Mouse (Mus musculus): Measurements from ENCODE around the gene Kmo.

DNA sequence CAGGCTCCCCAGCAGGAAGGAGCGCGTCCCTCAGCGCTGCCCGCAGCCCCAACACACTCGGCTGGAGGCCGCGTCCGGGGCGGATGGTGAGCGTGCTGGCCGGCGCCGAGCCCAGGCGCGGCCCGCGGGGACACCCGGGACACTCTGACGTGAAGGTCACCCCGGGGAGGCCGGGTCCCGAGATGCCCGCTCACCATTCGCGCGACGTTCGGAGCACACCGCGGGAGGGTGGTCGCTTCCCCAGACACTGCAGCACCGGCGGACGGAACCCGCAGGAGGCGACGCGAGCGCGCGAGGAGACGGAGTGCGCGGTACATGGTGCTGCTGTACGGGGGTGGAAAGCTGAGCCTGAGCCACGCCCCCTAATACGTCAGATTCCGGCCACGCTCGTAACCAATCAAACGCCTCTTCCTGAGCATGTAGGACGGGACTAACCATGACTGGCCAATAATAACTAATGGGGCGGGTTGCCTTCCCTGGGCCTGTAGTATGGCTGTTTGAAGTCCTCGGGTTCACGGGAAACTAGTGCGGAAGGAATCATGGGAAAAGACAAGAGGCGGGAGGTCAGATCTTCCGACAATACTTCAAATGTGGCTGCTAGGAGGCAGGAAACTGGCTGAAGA, 5.2 kb downstream of the Kmo start, which contains the start of gene Fh1:
- TF ChIP-seq CTCF (IDR thresholded peaks at IDR 0.05; ENCODE audit: control insufficient read depth, insufficient read depth, insufficient read length) (no peak), MAX (IDR thresholded peaks at IDR 0.05) (peak; percentile 68), USF1 (IDR thresholded peaks at IDR 0.05; ENCODE audit: low read depth) (no peak)
